8 mouse cellular contexts compared by ENCODE assay signal in genomic region chr7:31148756-31149155, GRCm38 (mm10). TPM values are rescaled to one million over a fixed set of nuclear protein-coding genes. Genes with fewer than 3 reads are reported as not detected.
DNase-seq lines count a peak whose midpoint lies in the region; ATAC-seq and TF ChIP-seq lines count a peak whose summit lies in the region.

No protein-coding gene starts in this region.

- no peaks in the 10 kb centered on the region for H3K9me3 ChIP-seq in forebrain, embryonic 13.5 days (replicated peaks)
- no peaks in the 10 kb centered on the region for H3K9me3 ChIP-seq in hindbrain, embryonic 10.5 days
- H3K9me3 ChIP-seq in limb, embryonic 14.5 days (ENCODE audit: control insufficient read depth, low read length) = no peaks in the 10 kb centered on the region
- H3K9me3 ChIP-seq in midbrain, embryonic 12.5 days = no peaks in the 10 kb centered on the region
- H3K9me3 ChIP-seq in stomach, embryonic 15.5 days = no peaks in the 10 kb centered on the region

- WGBS in forebrain, embryonic 13.5 days = 3% methylated on average over 9 of the region's 9 CpGs
- 8% methylated on average over 9 of the region's 9 CpGs for WGBS in hindbrain, embryonic 10.5 days
- 30% methylated on average over 4 of the region's 9 CpGs for WGBS in limb, embryonic 14.5 days
- 3% methylated on average over 9 of the region's 9 CpGs for WGBS in midbrain, embryonic 12.5 days
- WGBS in stomach, embryonic 15.5 days = 8% methylated on average over 9 of the region's 9 CpGs

- peaks cover 27% of the 10 kb centered on the region for H3K36me3 ChIP-seq in forebrain, embryonic 13.5 days (ENCODE audit: poor library complexity, severe bottlenecking)
- H3K36me3 ChIP-seq in hindbrain, embryonic 10.5 days = peaks cover 38% of the 10 kb centered on the region
- H3K36me3 ChIP-seq in limb, embryonic 14.5 days (ENCODE audit: control insufficient read depth, insufficient read depth, low read length) = peaks cover 10% of the 10 kb centered on the region
- H3K36me3 ChIP-seq in midbrain, embryonic 12.5 days = peaks cover 19% of the 10 kb centered on the region
- H3K36me3 ChIP-seq in stomach, embryonic 15.5 days = no peaks in the 10 kb centered on the region

- peak overlapping the region; percentile 92 for H3K9ac ChIP-seq in forebrain, embryonic 13.5 days
- peak overlapping the region; percentile 93 for H3K9ac ChIP-seq in limb, embryonic 14.5 days (ENCODE audit: low read depth, low read length, severe bottlenecking)
- H3K9ac ChIP-seq in midbrain, embryonic 12.5 days (replicated peaks) = peak overlapping the region; percentile 98
- H3K9ac ChIP-seq in stomach, embryonic 15.5 days = no peak overlapping the region

- ATAC-seq in cerebellum, adult (ENCODE audit: insufficient number of reproducible peaks, low FRiP score, low TSS enrichment) = peak; percentile 54
- ATAC-seq in forebrain, embryonic 13.5 days = peak; percentile 34; the same call in 1 of the 2 replicates
- no peak for ATAC-seq in limb, embryonic 14.5 days (ENCODE audit: low FRiP score, low read depth)
- peak; percentile 57 for ATAC-seq in midbrain, embryonic 12.5 days (ENCODE audit: low FRiP score, low read depth)
- no peak for ATAC-seq in stomach, embryonic 15.5 days (ENCODE audit: insufficient read depth, low FRiP score, low read depth)

- no peak for DNase-seq in cerebellum, adult 11 months
- peak; percentile 26 for DNase-seq in c-Kit-positive CD71-positive TER-119-positive erythroid progenitor cells, embryonic 14.5 days (ENCODE audit: low spot score)
- DNase-seq in hindbrain, embryonic 10.5 days (ENCODE audit: low spot score) = peak; percentile 73
- no peak for DNase-seq in limb, embryonic 14.5 days (ENCODE audit: low spot score)

- peaks cover 36% of the 10 kb centered on the region for H3K4me1 ChIP-seq in forebrain, embryonic 13.5 days
- H3K4me1 ChIP-seq in hindbrain, embryonic 10.5 days (replicated peaks) = peaks cover 42% of the 10 kb centered on the region
- peaks cover 27% of the 10 kb centered on the region for H3K4me1 ChIP-seq in limb, embryonic 14.5 days (ENCODE audit: control insufficient read depth, insufficient read depth, low read length)
- H3K4me1 ChIP-seq in midbrain, embryonic 12.5 days = peaks cover 24% of the 10 kb centered on the region
- peaks cover 53% of the 10 kb centered on the region for H3K4me1 ChIP-seq in stomach, embryonic 15.5 days

- peak overlapping the region; percentile 85 for H3K4me2 ChIP-seq in forebrain, embryonic 13.5 days
- peak overlapping the region; percentile 81 for H3K4me2 ChIP-seq in limb, embryonic 14.5 days (replicated peaks; ENCODE audit: low read depth, low read length, severe bottlenecking)
- H3K4me2 ChIP-seq in midbrain, embryonic 12.5 days (replicated peaks) = peak overlapping the region; percentile 75
- H3K4me2 ChIP-seq in stomach, embryonic 15.5 days = peak overlapping the region; percentile 71

- peak overlapping the region; percentile 72 for H3K4me3 ChIP-seq in forebrain, embryonic 13.5 days
- peak overlapping the region; percentile 89 for H3K4me3 ChIP-seq in hindbrain, embryonic 10.5 days
- H3K4me3 ChIP-seq in limb, embryonic 14.5 days (replicated peaks; ENCODE audit: low read length) = peak overlapping the region; percentile 69
- H3K4me3 ChIP-seq in midbrain, embryonic 12.5 days = peak overlapping the region; percentile 86
- H3K4me3 ChIP-seq in stomach, embryonic 15.5 days (replicated peaks) = peak overlapping the region; percentile 81

- peak overlapping the region; percentile 96 for H3K27ac ChIP-seq in forebrain, embryonic 13.5 days
- H3K27ac ChIP-seq in hindbrain, embryonic 10.5 days = peak overlapping the region; percentile 99
- H3K27ac ChIP-seq in limb, embryonic 14.5 days (replicated peaks; ENCODE audit: low read depth, low read length) = 0 out of 2 replicates have a peak overlapping the region, but pooled peaks have one; percentile 43
- peak overlapping the region; percentile 98 for H3K27ac ChIP-seq in midbrain, embryonic 12.5 days (replicated peaks)
- peak overlapping the region; percentile 60 for H3K27ac ChIP-seq in stomach, embryonic 15.5 days

- no peak for TF ChIP-seq POLR2A in limb, embryonic 14.5 days (IDR thresholded peaks at IDR 0.05; ENCODE audit: borderline replicate concordance, extremely low read depth, insufficient read depth, insufficient read length)

- no peaks in the 10 kb centered on the region for H3K27me3 ChIP-seq in forebrain, embryonic 13.5 days
- no peaks in the 10 kb centered on the region for H3K27me3 ChIP-seq in hindbrain, embryonic 10.5 days (ENCODE audit: insufficient read depth, poor library complexity, severe bottlenecking)
- no peaks in the 10 kb centered on the region for H3K27me3 ChIP-seq in limb, embryonic 14.5 days (ENCODE audit: control insufficient read depth, insufficient read depth, low read length)
- no peaks in the 10 kb centered on the region for H3K27me3 ChIP-seq in midbrain, embryonic 12.5 days
- H3K27me3 ChIP-seq in stomach, embryonic 15.5 days (replicated peaks) = no peaks in the 10 kb centered on the region

RNA-seq across cellular contexts. Expression of gene Gramd1a, which starts 6.9 kb away (rescaled TPM):
- polyA plus RNA-seq in forebrain, embryonic 13.5 days (2015; fragmentation: Nextera tagmentation; extraction: Ambion mirVana) = 171 and 189 TPM in 2 replicates
- 111 and 144 TPM in 2 replicates for polyA plus RNA-seq in hindbrain, embryonic 10.5 days (2016; fragmentation: Nextera tagmentation; extraction: Ambion mirVana)
- 157 and 216 TPM in 2 replicates for polyA plus RNA-seq in limb, embryonic 14.5 days (2012; rRNA removed)
- 59.8 and 83.0 TPM in 2 replicates for polyA plus RNA-seq in limb, embryonic 14.5 days (2014; fragmentation: Nextera tagmentation; extraction: Ambion mirVana)
- 186 and 194 TPM in 2 replicates for polyA plus RNA-seq in midbrain, embryonic 12.5 days (2016; fragmentation: Nextera tagmentation; extraction: Ambion mirVana)
- polyA plus RNA-seq in stomach, embryonic 15.5 days (2015; fragmentation: Nextera tagmentation; extraction: Ambion mirVana) = 52.6 and 54.6 TPM in 2 replicates

RNA-seq across cellular contexts. Expression of gene Scn1b, which starts 22.0 kb away (rescaled TPM):
- polyA plus RNA-seq in forebrain, embryonic 13.5 days (2015; fragmentation: Nextera tagmentation; extraction: Ambion mirVana) = 1.1 and 1.3 TPM in 2 replicates
- polyA plus RNA-seq in hindbrain, embryonic 10.5 days (2016; fragmentation: Nextera tagmentation; extraction: Ambion mirVana) = 1.2 and 1.3 TPM in 2 replicates
- polyA plus RNA-seq in limb, embryonic 14.5 days (2012; rRNA removed) = 15.0 and 16.4 TPM in 2 replicates
- polyA plus RNA-seq in limb, embryonic 14.5 days (2014; fragmentation: Nextera tagmentation; extraction: Ambion mirVana) = 6.1 and 6.5 TPM in 2 replicates
- polyA plus RNA-seq in midbrain, embryonic 12.5 days (2016; fragmentation: Nextera tagmentation; extraction: Ambion mirVana) = 1.7 and 1.8 TPM in 2 replicates
- 2.1 and 2.9 TPM in 2 replicates for polyA plus RNA-seq in stomach, embryonic 15.5 days (2015; fragmentation: Nextera tagmentation; extraction: Ambion mirVana)

RNA-seq across cellular contexts. Expression of gene Hpn, which starts 33.7 kb away (rescaled TPM):
- polyA plus RNA-seq in forebrain, embryonic 13.5 days (2015; fragmentation: Nextera tagmentation; extraction: Ambion mirVana) = not detected in 2 replicates
- polyA plus RNA-seq in hindbrain, embryonic 10.5 days (2016; fragmentation: Nextera tagmentation; extraction: Ambion mirVana) = 3.0 and 4.5 TPM in 2 replicates
- 5.5 and 6.6 TPM in 2 replicates for polyA plus RNA-seq in limb, embryonic 14.5 days (2012; rRNA removed)
- polyA plus RNA-seq in limb, embryonic 14.5 days (2014; fragmentation: Nextera tagmentation; extraction: Ambion mirVana) = 2.5 and 3.1 TPM in 2 replicates
- 0.41 and 0.63 TPM in 2 replicates for polyA plus RNA-seq in midbrain, embryonic 12.5 days (2016; fragmentation: Nextera tagmentation; extraction: Ambion mirVana)
- polyA plus RNA-seq in stomach, embryonic 15.5 days (2015; fragmentation: Nextera tagmentation; extraction: Ambion mirVana) = 35.3 and 36.9 TPM in 2 replicates

Comparison
In these comparisons a context has a peak if more than half of its experiments do, and no peak if none do; other contexts are left out.
1. ATAC-seq: peak in cerebellum, adult (single experiment), forebrain, embryonic 13.5 days (single experiment) and midbrain, embryonic 12.5 days (single experiment); none in limb, embryonic 14.5 days (single experiment) and stomach, embryonic 15.5 days (single experiment).
2. DNase-seq: peak in c-Kit-positive CD71-positive TER-119-positive erythroid progenitor cells, embryonic 14.5 days (single experiment) and hindbrain, embryonic 10.5 days (single experiment); none in cerebellum, adult 11 months (single experiment) and limb, embryonic 14.5 days (single experiment).
3. H3K27ac ChIP-seq: peak in every context shown above with its lines; median percentile 99 in hindbrain, embryonic 10.5 days; 98 in midbrain, embryonic 12.5 days; 96 in forebrain, embryonic 13.5 days; 60 in stomach, embryonic 15.5 days; 43 in limb, embryonic 14.5 days.
4. Peak in every context shown above with its lines, with median percentiles within 50 percentile points of each other: H3K4me2 ChIP-seq and H3K4me3 ChIP-seq.